Mouse (Mus musculus): ENCODE measurements around the gene Gan. TPM values are rescaled to one million over a fixed set of nuclear protein-coding genes. Genes with fewer than 3 reads are reported as not detected.

The Gan gene
- polyA plus RNA-seq, 1 experiment from 2014 or later = 2.4 TPM

DNA sequence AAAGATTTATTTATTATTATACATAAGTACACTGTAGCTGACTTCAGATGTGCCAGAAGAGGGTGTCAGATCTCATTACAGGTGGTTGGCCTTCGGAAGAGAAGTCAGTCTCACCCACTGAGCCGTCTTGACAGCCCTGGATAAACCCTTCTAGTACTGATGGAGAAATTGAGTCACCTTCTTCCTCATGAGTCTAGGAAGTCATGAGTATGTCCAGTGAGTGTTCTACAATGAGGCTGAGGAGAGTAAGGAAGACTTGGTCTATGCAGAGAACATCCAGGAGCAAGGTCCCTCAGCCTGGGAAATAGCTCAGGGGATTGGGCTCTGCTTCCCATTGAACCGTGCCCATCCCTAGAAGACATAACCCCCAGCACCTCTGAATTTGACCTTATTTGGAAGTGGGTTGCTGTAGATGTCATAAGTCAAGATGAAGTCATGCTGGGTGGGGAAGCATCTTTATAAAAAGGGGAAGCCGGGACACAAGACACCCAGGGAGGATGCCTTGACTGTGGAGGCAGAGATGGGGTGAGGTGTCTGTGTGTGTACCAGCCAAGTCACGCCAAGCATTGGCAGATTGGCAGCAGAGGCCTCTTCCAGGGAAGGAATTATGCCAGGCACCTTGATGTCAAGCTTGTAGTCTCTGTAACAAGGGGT lies 83.0 kb downstream of the Gan start:
- DNase-seq (ENCODE audit: low spot score) (no peak), ATAC-seq (ENCODE audit: insufficient number of reproducible peaks, low FRiP score, low TSS enrichment, low read depth) (no peak)
- Histone ChIP-seq H3K36me3 (ENCODE audit: control insufficient read depth, insufficient read depth, low read length) (no peaks in the 10 kb centered on the region), H3K4me3 (ENCODE audit: low read depth, low read length) (no peak overlapping the region), H3K27ac (replicated peaks; ENCODE audit: low read depth, low read length) (no peak overlapping the region), H3K9ac (ENCODE audit: low read length) (no peak overlapping the region), H3K4me2 (ENCODE audit: low read depth, severe bottlenecking) (no peak overlapping the region), H3K4me1 (ENCODE audit: control insufficient read depth, insufficient read depth, low read length) (no peaks in the 10 kb centered on the region), H3K9me3 (ENCODE audit: control insufficient read depth, low read length) (no peaks in the 10 kb centered on the region), H3K27me3 (ENCODE audit: control insufficient read depth, insufficient read depth, low read length) (no peaks in the 10 kb centered on the region)
- 80% methylated on average over 5 of the region's 5 CpGs for WGBS

DNA sequence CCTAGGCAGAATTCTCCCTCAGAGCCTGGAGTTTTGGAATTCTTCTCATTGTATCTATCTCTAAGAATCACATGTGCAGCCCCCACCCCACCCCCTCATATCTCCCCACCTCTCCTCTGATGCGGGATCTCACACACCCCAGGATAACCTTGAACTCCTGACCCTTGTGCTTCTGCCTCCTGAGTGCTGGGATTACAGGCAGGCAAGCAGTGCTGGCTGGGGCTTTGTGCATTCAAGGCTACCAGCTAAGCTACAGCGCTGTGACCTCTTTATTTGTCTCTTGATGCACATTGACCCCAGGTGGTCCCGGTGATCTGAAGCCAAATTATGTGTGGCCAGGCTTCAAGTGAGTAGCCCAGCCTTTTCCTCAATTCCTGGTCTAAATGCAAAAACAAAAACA lies 83.9 kb downstream of the Gan start:
- Histone ChIP-seq H3K9ac (ENCODE audit: low read length) (no peak overlapping the region), H3K4me1 (ENCODE audit: control insufficient read depth, insufficient read depth, low read length) (no peaks in the 10 kb centered on the region)
- no peak for DNase-seq (ENCODE audit: low spot score)

DNA sequence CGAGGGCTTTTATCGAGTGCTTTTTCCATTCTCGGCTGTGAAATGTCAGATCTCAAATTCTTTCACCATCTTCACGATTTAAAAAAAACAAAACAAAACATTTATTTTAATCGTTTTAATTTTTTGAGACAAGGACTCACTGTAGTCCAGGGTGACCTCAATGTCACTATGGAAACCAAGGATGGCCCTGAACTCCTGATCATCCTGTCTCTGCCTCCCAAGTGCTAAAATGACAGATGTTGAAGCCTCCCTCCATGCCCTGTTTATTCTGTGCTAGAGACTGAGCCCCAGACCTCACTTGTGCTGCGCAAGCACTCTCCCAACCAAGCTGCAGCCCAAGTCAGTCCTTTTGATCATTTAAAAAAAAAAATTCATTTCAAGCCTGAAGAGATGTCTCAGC lies 84.4 kb downstream of the Gan start:
- H3K4me3 ChIP-seq (ENCODE audit: low read depth, low read length) = no peak overlapping the region
- H3K9me3 ChIP-seq (ENCODE audit: control insufficient read depth, low read length) = no peaks in the 10 kb centered on the region
- no peak overlapping the region for H3K9ac ChIP-seq (ENCODE audit: low read length)
- no peak overlapping the region for H3K4me2 ChIP-seq (ENCODE audit: low read depth, severe bottlenecking)
- no peaks in the 10 kb centered on the region for H3K4me1 ChIP-seq (ENCODE audit: control insufficient read depth, insufficient read depth, low read length)
- no peak overlapping the region for H3K27ac ChIP-seq (replicated peaks; ENCODE audit: low read depth, low read length)
- no peaks in the 10 kb centered on the region for H3K36me3 ChIP-seq (ENCODE audit: control insufficient read depth, insufficient read depth, low read length)
- 81% methylated on average over 6 of the region's 6 CpGs for WGBS
- DNase-seq (ENCODE audit: low spot score) (no peak), ATAC-seq (ENCODE audit: insufficient number of reproducible peaks, low FRiP score, low TSS enrichment, low read depth) (no peak)
- H3K27me3 ChIP-seq (ENCODE audit: control insufficient read depth, insufficient read depth, low read length) = no peaks in the 10 kb centered on the region

More for the DNA sequence above, 83.9 kb downstream of the Gan start:
- 46% methylated on average over 3 of the region's 3 CpGs for WGBS
- no peak for ATAC-seq (ENCODE audit: insufficient number of reproducible peaks, low FRiP score, low TSS enrichment, low read depth)
- H3K27ac ChIP-seq (replicated peaks; ENCODE audit: low read depth, low read length) = no peak overlapping the region
- no peaks in the 10 kb centered on the region for H3K36me3 ChIP-seq (ENCODE audit: control insufficient read depth, insufficient read depth, low read length)
- H3K27me3 ChIP-seq (ENCODE audit: control insufficient read depth, insufficient read depth, low read length) = no peaks in the 10 kb centered on the region
- H3K4me3 ChIP-seq (ENCODE audit: low read depth, low read length) = no peak overlapping the region
- no peaks in the 10 kb centered on the region for H3K9me3 ChIP-seq (ENCODE audit: control insufficient read depth, low read length)
- H3K4me2 ChIP-seq (ENCODE audit: low read depth, severe bottlenecking) = no peak overlapping the region

DNA sequence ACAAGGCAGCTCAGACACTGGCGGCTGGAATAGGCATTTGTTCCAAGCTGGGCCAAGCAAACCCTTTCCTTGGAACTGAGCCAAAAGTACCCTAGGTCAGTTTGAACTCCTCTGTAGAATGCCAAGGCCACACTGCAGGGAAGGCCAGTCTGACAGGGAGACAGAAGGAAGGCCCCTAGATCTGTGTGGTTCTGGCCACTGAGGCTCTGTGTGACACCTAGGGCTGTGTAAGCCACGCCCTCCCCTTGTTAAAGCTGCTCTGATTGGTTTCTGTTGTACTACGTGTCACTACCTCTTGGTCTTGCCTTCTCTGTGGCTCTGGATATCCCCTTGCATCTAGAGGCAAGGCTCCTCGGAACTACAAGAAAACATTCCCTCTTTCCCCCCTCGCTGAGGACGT lies 86.7 kb downstream of the Gan start:
- ATAC-seq (ENCODE audit: insufficient number of reproducible peaks, low FRiP score, low TSS enrichment, low read depth) = no peak
- H3K4me1 ChIP-seq (ENCODE audit: control insufficient read depth, insufficient read depth, low read length) = no peaks in the 10 kb centered on the region
- no peaks in the 10 kb centered on the region for H3K9me3 ChIP-seq (ENCODE audit: control insufficient read depth, low read length)
- no peak overlapping the region for H3K4me2 ChIP-seq (ENCODE audit: low read depth, severe bottlenecking)
- H3K36me3 ChIP-seq (ENCODE audit: control insufficient read depth, insufficient read depth, low read length) = no peaks in the 10 kb centered on the region
- no peak overlapping the region for H3K9ac ChIP-seq (ENCODE audit: low read length)
- 42% methylated on average over 6 of the region's 6 CpGs for WGBS
- no peak overlapping the region for H3K27ac ChIP-seq (replicated peaks; ENCODE audit: low read depth, low read length)
- no peaks in the 10 kb centered on the region for H3K27me3 ChIP-seq (ENCODE audit: control insufficient read depth, insufficient read depth, low read length)
- H3K4me3 ChIP-seq (ENCODE audit: low read depth, low read length) = no peak overlapping the region
- no peak for DNase-seq (ENCODE audit: low spot score)

DNA sequence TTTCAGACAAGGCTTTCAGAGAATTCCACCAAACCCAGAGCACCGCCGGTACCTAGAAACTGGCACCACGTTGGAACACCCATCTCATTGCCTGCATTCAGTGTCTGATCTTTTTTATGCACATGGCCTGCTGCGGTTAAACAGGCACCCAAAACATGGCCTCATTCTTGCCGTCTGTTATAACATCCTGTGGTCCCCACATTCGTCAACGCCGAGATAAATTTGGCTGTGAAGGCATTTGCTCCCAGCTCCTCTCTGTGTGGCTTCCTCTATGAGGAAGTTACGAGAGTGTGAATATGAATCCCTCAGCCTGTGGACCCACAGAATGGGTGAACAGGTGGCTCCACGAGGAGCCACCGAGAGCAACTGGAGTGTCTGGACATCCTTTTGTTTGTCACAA lies 90.4 kb downstream of the Gan start:
- H3K9me3 ChIP-seq (ENCODE audit: control insufficient read depth, low read length) = no peaks in the 10 kb centered on the region
- no peak for ATAC-seq (ENCODE audit: insufficient number of reproducible peaks, low FRiP score, low TSS enrichment, low read depth)

DNA sequence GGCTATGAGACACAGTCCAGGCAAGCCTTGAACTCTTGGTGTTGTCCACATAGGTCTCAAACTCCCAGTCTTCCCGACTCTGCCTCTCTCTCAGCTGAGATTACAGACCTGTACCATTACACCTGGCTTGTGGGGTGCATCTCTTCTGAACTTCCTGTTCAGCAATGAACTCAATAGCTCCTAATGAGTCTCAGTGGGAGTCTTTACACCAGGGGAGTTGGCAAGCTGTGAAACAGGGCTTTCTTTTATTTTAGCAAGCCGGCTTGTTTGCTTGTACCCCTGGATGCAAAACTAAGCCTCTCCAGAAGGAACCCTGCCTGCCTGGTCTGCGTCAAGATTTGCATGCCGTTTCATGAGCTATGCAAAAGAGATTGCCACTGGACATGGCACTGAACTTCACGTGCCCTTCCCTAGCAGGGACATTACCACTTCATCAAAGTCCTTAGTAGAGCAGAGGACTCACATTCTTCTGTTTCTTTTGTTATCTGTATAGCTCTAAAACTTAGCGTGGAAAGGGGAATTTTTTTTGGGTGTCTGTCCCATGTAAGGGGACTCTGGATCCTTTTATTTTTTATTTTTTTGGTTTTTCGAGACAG lies 93.2 kb downstream of the Gan start:
- DNase-seq (ENCODE audit: low spot score) (no peak), ATAC-seq (ENCODE audit: insufficient number of reproducible peaks, low FRiP score, low TSS enrichment, low read depth) (no peak)
- Histone ChIP-seq H3K4me2 (ENCODE audit: low read depth, severe bottlenecking) (no peak overlapping the region), H3K9ac (ENCODE audit: low read length) (no peak overlapping the region), H3K4me3 (ENCODE audit: low read depth, low read length) (no peak overlapping the region), H3K36me3 (ENCODE audit: control insufficient read depth, insufficient read depth, low read length) (no peaks in the 10 kb centered on the region), H3K4me1 (ENCODE audit: control insufficient read depth, insufficient read depth, low read length) (no peaks in the 10 kb centered on the region), H3K27ac (replicated peaks; ENCODE audit: low read depth, low read length) (no peak overlapping the region), H3K9me3 (ENCODE audit: control insufficient read depth, low read length) (no peaks in the 10 kb centered on the region), H3K27me3 (ENCODE audit: control insufficient read depth, insufficient read depth, low read length) (no peaks in the 10 kb centered on the region)
- 52% methylated on average over 7 of the region's 7 CpGs for WGBS

More for the DNA sequence above, 90.4 kb downstream of the Gan start:
- Histone ChIP-seq H3K9ac (ENCODE audit: low read length) (no peak overlapping the region), H3K4me3 (ENCODE audit: low read depth, low read length) (no peak overlapping the region), H3K27me3 (ENCODE audit: control insufficient read depth, insufficient read depth, low read length) (no peaks in the 10 kb centered on the region), H3K4me1 (ENCODE audit: control insufficient read depth, insufficient read depth, low read length) (no peaks in the 10 kb centered on the region), H3K36me3 (ENCODE audit: control insufficient read depth, insufficient read depth, low read length) (no peaks in the 10 kb centered on the region), H3K27ac (replicated peaks; ENCODE audit: low read depth, low read length) (no peak overlapping the region), H3K4me2 (ENCODE audit: low read depth, severe bottlenecking) (no peak overlapping the region)
- DNase-seq (ENCODE audit: low spot score) = no peak
- 84% methylated on average over 11 of the region's 11 CpGs for WGBS

DNA sequence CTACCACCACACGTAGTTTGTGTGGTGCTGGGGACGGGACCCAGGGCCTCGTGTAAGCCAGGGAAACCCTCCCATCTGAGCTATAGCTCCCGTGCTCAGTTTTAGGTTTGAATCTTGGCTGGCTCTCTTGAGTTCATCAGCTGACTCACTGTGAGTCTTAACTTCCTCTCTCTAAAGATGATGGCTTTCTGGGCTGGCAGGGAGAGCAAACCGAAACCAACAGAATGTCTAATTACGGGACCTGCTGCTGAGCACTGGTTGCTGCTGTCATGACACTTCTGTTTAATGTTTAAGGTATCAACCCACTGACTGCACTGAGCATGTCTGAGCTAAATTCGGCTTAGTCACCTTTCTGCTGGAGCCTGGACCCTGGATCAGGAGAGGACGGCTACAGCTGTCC lies 94.7 kb downstream of the Gan start:
- Histone ChIP-seq H3K36me3 (ENCODE audit: control insufficient read depth, insufficient read depth, low read length) (no peaks in the 10 kb centered on the region), H3K4me1 (ENCODE audit: control insufficient read depth, insufficient read depth, low read length) (no peaks in the 10 kb centered on the region)
- WGBS = 93% methylated on average over 8 of the region's 8 CpGs

DNA sequence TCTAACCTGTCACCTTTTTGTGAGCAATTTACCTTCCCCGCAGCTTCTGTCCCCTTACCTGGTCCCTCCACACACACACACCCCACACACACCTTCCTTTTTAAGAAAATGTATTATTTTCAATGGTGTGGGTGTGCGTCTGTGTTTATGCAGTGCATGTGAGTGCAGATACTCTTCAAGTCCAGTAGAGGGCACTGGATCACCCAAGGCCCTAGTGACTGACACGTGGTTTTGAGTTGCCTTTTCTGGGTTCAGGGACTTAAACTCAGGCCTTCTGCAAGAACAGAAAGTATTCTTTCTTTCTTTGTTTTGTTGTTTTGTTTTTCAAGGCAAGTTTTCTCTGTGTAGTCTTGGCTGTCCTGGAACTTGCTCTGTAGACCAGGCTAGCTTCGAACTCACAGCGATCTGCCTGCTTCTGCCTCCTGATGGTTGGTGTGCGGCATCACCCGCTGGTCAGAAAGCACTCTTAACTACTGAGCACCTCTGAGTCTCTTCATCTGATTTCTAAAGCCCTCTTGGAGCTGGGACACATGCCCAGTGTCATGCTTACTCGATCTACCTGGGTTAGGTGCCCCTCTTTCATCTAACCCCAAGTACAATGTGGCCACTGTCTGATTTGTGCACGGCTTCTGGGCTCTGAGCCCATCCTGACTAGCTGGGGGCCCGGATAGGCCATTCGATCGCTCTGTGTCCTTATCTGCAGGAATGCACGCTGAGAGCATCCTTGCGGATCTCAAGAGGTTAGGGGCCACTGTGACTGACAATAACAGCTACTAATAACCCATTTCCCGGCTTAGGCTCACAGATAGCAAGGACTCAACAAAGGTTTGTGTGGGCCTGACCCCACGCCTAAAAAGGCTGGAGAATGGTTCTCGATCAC lies 95.7 kb downstream of the Gan start:
- Histone ChIP-seq H3K36me3 (ENCODE audit: control insufficient read depth, insufficient read depth, low read length) (no peaks in the 10 kb centered on the region), H3K4me1 (ENCODE audit: control insufficient read depth, insufficient read depth, low read length) (peaks cover 2% of the 10 kb centered on the region; the same call in 1 of the 2 replicates), H3K9ac (ENCODE audit: low read length) (no peak overlapping the region), H3K27ac (replicated peaks; ENCODE audit: low read depth, low read length) (no peak overlapping the region), H3K4me2 (ENCODE audit: low read depth, severe bottlenecking) (no peak overlapping the region), H3K9me3 (ENCODE audit: control insufficient read depth, low read length) (no peaks in the 10 kb centered on the region), H3K27me3 (ENCODE audit: control insufficient read depth, insufficient read depth, low read length) (no peaks in the 10 kb centered on the region), H3K4me3 (ENCODE audit: low read depth, low read length) (no peak overlapping the region)
- WGBS = 91% methylated on average over 17 of the region's 17 CpGs
- no peak for ATAC-seq (ENCODE audit: insufficient number of reproducible peaks, low FRiP score, low TSS enrichment, low read depth)
- DNase-seq (ENCODE audit: low spot score) = no peak

More for the DNA sequence above, 94.7 kb downstream of the Gan start:
- Histone ChIP-seq H3K4me2 (ENCODE audit: low read depth, severe bottlenecking) (no peak overlapping the region), H3K9me3 (ENCODE audit: control insufficient read depth, low read length) (no peaks in the 10 kb centered on the region), H3K4me3 (ENCODE audit: low read depth, low read length) (no peak overlapping the region), H3K27ac (replicated peaks; ENCODE audit: low read depth, low read length) (no peak overlapping the region), H3K27me3 (ENCODE audit: control insufficient read depth, insufficient read depth, low read length) (no peaks in the 10 kb centered on the region), H3K9ac (ENCODE audit: low read length) (no peak overlapping the region)
- no peak for DNase-seq (ENCODE audit: low spot score)
- no peak for ATAC-seq (ENCODE audit: insufficient number of reproducible peaks, low FRiP score, low TSS enrichment, low read depth)

All from limb, embryonic 11.5 days (tissue).